Mouse (Mus musculus) liver, postnatal 0 days (tissue): ENCODE data around the gene 9930022D16Rik. TPM values are rescaled to one million over a fixed set of nuclear protein-coding genes. Genes with fewer than 3 reads are reported as not detected.

ENCODE experiments used
- ATAC-seq: fragments of 200-750 bp; cut with Nextera tagmentation; 2 replicates; pipeline ENCODE4 v1.8.0; 2017; ENCODE audit warnings: mild to moderate bottlenecking, moderate library complexity
- DNase-seq: peaks from one replicate; pipeline ENCODE4 v3.0.0-alpha.2; 2016
- H3K27ac ChIP-seq: fragments of 300-500 bp; sonication (generic); 2 replicates; pipeline ENCODE4 v1.5.1; 2014; ENCODE audit warnings: antibody characterized with exemption, moderate library complexity, mild to moderate bottlenecking, low read depth
- H3K27me3 ChIP-seq: fragments of 300-500 bp; sonication (generic); 2 replicates; pipeline ENCODE4 v1.6.1; 2014; ENCODE audit warnings: low read length, control low read depth, mixed read lengths; ENCODE audit not compliant: insufficient read depth
- H3K36me3 ChIP-seq: fragments of 300-500 bp; sonication (generic); replicated peaks from 2 replicates; pipeline ENCODE4 v1.6.1; 2014; ENCODE audit warnings: mild to moderate bottlenecking, control low read depth, low read length, moderate library complexity, mixed read lengths; ENCODE audit not compliant: insufficient read depth
- H3K4me1 ChIP-seq: fragments of 300-500 bp; sonication (generic); 2 replicates; pipeline ENCODE4 v1.6.1; 2014; ENCODE audit warnings: antibody characterized with exemption, mild to moderate bottlenecking, control low read depth; ENCODE audit not compliant: insufficient read depth
- H3K4me2 ChIP-seq: fragments of 300-500 bp; sonication (generic); 2 replicates; pipeline ENCODE4 v1.6.1; 2014; ENCODE audit warnings: low read depth, mild to moderate bottlenecking, low read length, moderate library complexity, mixed read lengths
- H3K4me3 ChIP-seq: fragments of 300-500 bp; sonication (generic); 2 replicates; pipeline ENCODE4 v1.5.1; 2014; ENCODE audit warnings: low read depth, low read length
- H3K9ac ChIP-seq: fragments of 300-500 bp; sonication (generic); replicated peaks from 2 replicates; pipeline ENCODE4 v1.6.1; 2014; ENCODE audit warnings: mild to moderate bottlenecking, moderate library complexity
- H3K9me3 ChIP-seq: fragments of 300-500 bp; sonication (generic); 2 replicates; pipeline ENCODE4 v1.6.1; 2016; ENCODE audit warnings: mild to moderate bottlenecking, control low read depth, low read length, mixed read lengths
- CTCF ChIP-seq: sonication (generic); IDR thresholded peaks from 2 replicates; pipeline ENCODE4 v1.5.1; 2016; ENCODE audit warnings: antibody characterized with exemption, low read depth
- EP300 ChIP-seq: IDR thresholded peaks from 2 replicates; pipeline ENCODE4 v1.6.1; 2016; ENCODE audit warnings: antibody characterized with exemption, low read depth, mild to moderate bottlenecking
- WGBS: fragments of 180-500 bp; shearing (Covaris S2); extraction: QIAGEN DNeasy Blood & Tissue Kit; methylation state at CpG from one replicate; pipeline ENCODE4 v1.1.7; 2014; ENCODE audit not compliant: insufficient replicate concordance; 5-methylcytosine and 5-hydroxymethylcytosine counted together
- polyA plus RNA-seq: library from polyadenylated mRNA; unstranded; fragments of >200 nt; fragmentation: Nextera tagmentation; extraction: Ambion mirVana; gene quantifications from 2 replicates; pipeline ENCODE4 v1.2.1, GENCODE M21; 2015

The 9930022D16Rik gene
- polyA plus RNA-seq, 1 experiment from 2014 or later = not detected

- Histone ChIP-seq H3K27ac (no peak overlapping the region; the same call in 1 of the 2 replicates), H3K9me3 (no peaks in the 10 kb centered on the region), H3K27me3 (no peaks in the 10 kb centered on the region), H3K9ac (no peak overlapping the region), H3K36me3 (peaks cover 12% of the 10 kb centered on the region), H3K4me1 (peaks cover 37% of the 10 kb centered on the region), H3K4me2 (no peak overlapping the region), H3K4me3 (no peak overlapping the region)
- WGBS = 58% methylated on average over 7 of the region's 7 CpGs
- ATAC-seq (no peak), DNase-seq (no peak)
- TF ChIP-seq EP300 (no peak), CTCF (no peak)
Observed at GRCm38 (mm10) chr11:109375412-109375811, 38.3 kb upstream of the 9930022D16Rik start.

- Histone ChIP-seq H3K9ac (no peak overlapping the region; the same call in 1 of the 2 replicates), H3K4me1 (peaks cover 40% of the 10 kb centered on the region), H3K27ac (0 out of 2 replicates have a peak overlapping the region, but pooled peaks have one; percentile 12), H3K9me3 (no peaks in the 10 kb centered on the region), H3K4me3 (no peak overlapping the region), H3K36me3 (0 out of 2 replicates have a peak, but pooled peaks cover 7% of the 10 kb centered on the region), H3K27me3 (no peaks in the 10 kb centered on the region), H3K4me2 (0 out of 2 replicates have a peak overlapping the region, but pooled peaks have one; percentile 14)
- TF ChIP-seq EP300 (no peak), CTCF (no peak)
- ATAC-seq (peak; percentile 66), DNase-seq (no peak)
- 56% methylated on average over 7 of the region's 7 CpGs for WGBS
Observed at GRCm38 (mm10) chr11:109376484-109377143, 37.1 kb upstream of the 9930022D16Rik start.

DNA sequence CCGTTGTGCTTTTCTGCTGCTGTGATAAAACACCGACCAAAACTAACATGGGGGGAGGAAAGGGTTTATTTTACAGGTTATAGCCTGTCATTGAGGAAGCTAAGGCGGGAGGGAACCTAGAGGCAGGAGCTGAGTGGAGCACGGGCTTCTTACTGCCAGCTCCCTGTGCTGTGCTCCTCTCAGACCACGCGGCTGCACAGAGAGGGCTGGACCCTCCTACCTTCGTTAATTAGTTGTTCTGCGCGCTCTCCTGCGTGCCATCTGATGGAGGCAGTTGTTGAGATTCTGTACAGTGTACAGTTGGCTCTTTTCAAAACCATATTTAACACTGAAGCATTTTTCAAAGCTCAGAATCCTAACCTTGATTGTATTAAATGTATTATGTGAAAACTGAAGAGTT is 36.2 kb upstream of the 9930022D16Rik start:
- ATAC-seq = no peak
- H3K4me3 ChIP-seq = no peak overlapping the region
- H3K9ac ChIP-seq = no peak overlapping the region
- no peak overlapping the region for H3K4me2 ChIP-seq
- WGBS = 40% methylated on average over 10 of the region's 10 CpGs
- DNase-seq = no peak
- 0 out of 2 replicates have a peak overlapping the region, but pooled peaks have one; percentile 7 for H3K27ac ChIP-seq
- H3K27me3 ChIP-seq = no peaks in the 10 kb centered on the region
- no peaks in the 10 kb centered on the region for H3K9me3 ChIP-seq
- H3K36me3 ChIP-seq = 0 out of 2 replicates have a peak, but pooled peaks cover 7% of the 10 kb centered on the region
- peaks cover 40% of the 10 kb centered on the region for H3K4me1 ChIP-seq
- TF ChIP-seq EP300 (no peak), CTCF (no peak)

GRCm38 (mm10) chr11:109378051-109378450 is 35.7 kb upstream of the 9930022D16Rik start:
- DNase-seq = no peak
- WGBS = 50% methylated on average over 7 of the region's 7 CpGs
- TF ChIP-seq CTCF (no peak), EP300 (no peak)
- Histone ChIP-seq H3K4me1 (peaks cover 40% of the 10 kb centered on the region), H3K27ac (no peak overlapping the region), H3K36me3 (0 out of 2 replicates have a peak, but pooled peaks cover 7% of the 10 kb centered on the region), H3K9ac (no peak overlapping the region), H3K27me3 (no peaks in the 10 kb centered on the region), H3K9me3 (no peaks in the 10 kb centered on the region), H3K4me3 (no peak overlapping the region), H3K4me2 (no peak overlapping the region)
- ATAC-seq = no peak

DNA sequence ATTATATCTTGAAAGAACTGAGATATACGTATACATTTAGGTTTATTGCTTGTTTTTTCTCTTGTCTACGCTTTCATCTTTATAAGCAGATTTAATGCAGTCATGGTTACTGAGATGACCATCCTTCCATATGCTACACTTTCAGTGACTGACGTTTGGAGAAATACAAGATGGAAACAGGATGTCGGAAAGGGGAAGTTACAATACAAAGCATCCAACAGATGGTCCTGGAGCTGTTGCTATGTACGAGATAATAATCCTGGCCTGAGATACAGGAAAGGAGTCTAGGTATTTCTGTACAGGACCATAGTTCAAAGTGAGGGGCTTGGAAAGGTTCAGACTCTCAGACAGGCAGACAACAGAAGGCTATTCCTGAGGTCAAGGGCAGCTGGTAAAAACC is 33.1 kb upstream of the 9930022D16Rik start:
- DNase-seq (no peak), ATAC-seq (no peak)
- TF ChIP-seq CTCF = no peak
- no peak for TF ChIP-seq EP300
- Histone ChIP-seq H3K27me3 (no peaks in the 10 kb centered on the region), H3K9ac (no peak overlapping the region), H3K27ac (no peak overlapping the region), H3K4me1 (peaks cover 34% of the 10 kb centered on the region), H3K36me3 (0 out of 2 replicates have a peak, but pooled peaks cover 4% of the 10 kb centered on the region), H3K4me2 (no peak overlapping the region), H3K9me3 (no peaks in the 10 kb centered on the region), H3K4me3 (no peak overlapping the region)
- WGBS = 50% methylated on average over 5 of the region's 5 CpGs

DNA sequence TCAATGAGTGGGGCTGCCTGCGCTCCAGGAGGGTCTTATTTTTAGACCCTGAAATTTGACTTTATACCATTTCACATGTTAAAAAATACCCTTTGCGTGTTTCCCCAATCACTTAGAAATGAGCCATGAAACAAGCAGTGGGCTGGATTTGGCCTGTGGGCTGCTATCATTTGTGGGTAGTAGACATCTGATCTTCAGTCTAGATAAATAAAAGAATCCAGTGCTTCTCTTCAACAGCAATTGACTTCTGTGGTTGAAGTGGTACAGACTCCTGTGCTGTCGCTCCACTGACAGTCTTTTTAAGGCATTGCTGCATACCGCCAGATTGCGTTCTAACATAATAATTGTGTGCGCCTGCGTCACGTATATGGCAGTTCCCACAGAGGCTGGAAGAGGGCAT is 28.4 kb upstream of the 9930022D16Rik start:
- no peak for DNase-seq
- peaks cover 5% of the 10 kb centered on the region for H3K4me1 ChIP-seq
- H3K4me3 ChIP-seq = no peak overlapping the region
- no peak overlapping the region for H3K9ac ChIP-seq
- no peaks in the 10 kb centered on the region for H3K9me3 ChIP-seq
- no peaks in the 10 kb centered on the region for H3K27me3 ChIP-seq
- ATAC-seq = no peak
- no peak for TF ChIP-seq EP300
- no peak for TF ChIP-seq CTCF
- 86% methylated on average over 8 of the region's 8 CpGs for WGBS
- 0 out of 2 replicates have a peak, but pooled peaks cover under 1% of the 10 kb centered on the region for H3K36me3 ChIP-seq
- H3K27ac ChIP-seq = no peak overlapping the region
- H3K4me2 ChIP-seq = no peak overlapping the region
